Mouse (Mus musculus) urinary bladder, postnatal 4 days (tissue): ENCODE data around the gene Serpinb12.
"Not testable (repeated sequence)": the region's sequence is repeated elsewhere in the genome, so short reads cannot be mapped to it uniquely, and the experiment has no call there.

Experiments used
- DNase-seq, 2 experiments: peaks; one replicate each; pipeline ENCODE4 v3.0.0; 2021 to 2022; ENCODE audit warnings: low spot score in 2 of 2

Gene Serpinb12

DNA sequence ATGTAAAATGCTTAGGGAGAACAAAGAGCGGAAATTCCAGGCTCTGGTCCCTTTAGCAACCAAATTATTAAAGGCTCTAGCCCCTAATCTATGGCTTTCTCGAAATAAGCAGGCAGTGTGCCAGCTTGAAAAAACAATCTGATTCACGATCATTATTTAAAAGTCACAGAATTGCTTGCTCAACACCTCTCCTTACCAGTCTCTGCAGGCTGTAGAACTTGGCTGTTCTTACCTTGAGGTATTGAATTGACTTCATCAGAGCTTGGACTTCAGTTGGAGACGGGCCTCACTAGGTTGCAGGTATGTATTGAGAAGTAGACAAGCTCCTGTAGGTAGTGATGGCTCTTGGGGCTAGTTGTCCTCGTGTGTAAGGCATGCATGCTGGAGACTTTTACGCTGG lies at the start of gene Serpinb12:
TSS of gene Serpinb12 (plus strand) at position 185 of the 400 bp plus-strand sequence.
- DNase-seq: no peak

DNA sequence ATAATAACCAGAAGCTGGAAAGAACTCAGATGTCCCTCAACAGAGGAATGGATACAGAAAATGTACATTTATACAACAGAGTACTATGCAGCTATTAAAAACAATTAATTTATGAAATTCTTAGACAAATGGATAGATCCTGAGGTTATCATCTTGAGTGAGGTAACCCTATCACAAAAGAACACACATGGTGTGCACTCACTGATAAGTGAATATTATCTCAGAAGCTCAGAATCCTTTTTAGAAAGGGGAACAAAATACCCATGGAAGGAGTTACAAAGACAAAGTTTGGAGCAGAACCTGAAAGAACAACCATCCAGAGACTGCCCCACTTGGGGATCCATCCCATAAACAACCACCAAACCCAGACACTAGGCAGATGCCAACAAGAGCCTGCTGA lies 39.1 kb upstream of the Serpinb12 start:
- not testable (repeated sequence) for DNase-seq

GRCm38 (mm10) chr1:106901406-106901805 lies 32.8 kb upstream of the Serpinb12 start:
- no peak for DNase-seq

DNA sequence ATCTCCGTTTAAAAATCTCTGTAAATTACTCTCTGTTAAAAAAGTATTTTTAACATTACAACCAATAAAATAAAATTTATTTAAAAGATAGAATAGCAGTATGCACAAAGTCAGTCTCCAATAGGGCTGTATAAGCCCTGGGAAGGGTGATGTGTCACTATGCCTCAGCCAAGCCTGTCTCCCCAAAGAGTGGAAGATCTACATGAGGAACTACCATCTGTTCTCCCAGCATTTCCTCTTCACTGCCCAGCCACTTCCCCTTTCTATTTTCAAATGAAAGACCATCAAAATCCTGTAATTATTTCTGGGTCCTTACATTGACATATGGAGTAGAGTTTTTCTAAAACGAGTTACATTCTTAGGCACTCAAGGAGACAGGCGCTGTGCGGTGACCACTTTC lies 2.3 kb upstream of the Serpinb12 start:
- no peak for DNase-seq

- no peak for DNase-seq
Measured at GRCm38 (mm10) chr1:106933658-106934057, 591 bp upstream of the Serpinb12 start.

DNA sequence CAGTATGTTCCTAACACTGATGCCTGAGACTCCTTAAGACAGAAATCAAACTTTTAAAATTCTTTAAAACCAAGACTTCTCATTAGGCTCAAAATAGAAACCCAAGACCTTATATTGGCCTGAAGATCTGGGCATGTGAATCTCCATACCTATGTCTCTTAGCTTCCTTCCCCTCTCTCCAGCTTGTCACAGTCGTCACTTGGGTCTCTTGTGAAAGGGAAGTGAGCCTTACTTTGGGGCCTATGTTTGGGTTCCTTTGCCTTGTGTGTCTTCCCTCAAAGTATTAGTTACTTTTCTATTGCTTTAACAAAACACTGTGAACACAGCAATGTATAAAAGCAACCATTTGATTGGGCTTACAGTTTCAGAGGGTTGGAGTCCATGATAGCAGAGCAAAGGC lies 13.0 kb downstream of the Serpinb12 start:
- DNase-seq: no peak

DNA sequence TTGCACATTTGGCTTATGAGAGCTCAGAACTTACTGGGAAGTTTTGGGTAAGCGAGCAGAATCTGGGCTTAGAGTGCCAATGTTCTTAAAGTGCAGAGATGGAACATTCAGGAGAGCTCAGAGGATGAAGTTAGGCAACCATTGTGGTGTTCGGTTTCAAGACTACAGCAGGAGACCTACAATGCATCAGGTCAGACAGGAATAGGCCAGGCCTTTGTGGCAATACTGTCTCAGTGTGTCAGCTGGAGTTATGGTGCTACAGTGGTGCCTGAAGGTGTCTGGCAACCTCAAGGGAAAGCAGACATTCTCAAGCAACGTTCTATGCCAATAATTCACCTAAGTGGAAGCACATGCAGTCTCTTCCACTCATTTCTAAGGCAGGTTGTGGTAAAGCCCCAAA lies 25.7 kb downstream of the Serpinb12 start:
- DNase-seq: no peak

GRCm38 (mm10) chr1:106961023-106961422 lies 26.8 kb downstream of the Serpinb12 start:
- DNase-seq: no peak

GRCm38 (mm10) chr1:106980684-106981083 lies 46.4 kb downstream of the Serpinb12 start, which contains the start of gene Serpinb13:
TSS of gene Serpinb13 (plus strand) at chr1:106980984.
- DNase-seq: no peak

DNA sequence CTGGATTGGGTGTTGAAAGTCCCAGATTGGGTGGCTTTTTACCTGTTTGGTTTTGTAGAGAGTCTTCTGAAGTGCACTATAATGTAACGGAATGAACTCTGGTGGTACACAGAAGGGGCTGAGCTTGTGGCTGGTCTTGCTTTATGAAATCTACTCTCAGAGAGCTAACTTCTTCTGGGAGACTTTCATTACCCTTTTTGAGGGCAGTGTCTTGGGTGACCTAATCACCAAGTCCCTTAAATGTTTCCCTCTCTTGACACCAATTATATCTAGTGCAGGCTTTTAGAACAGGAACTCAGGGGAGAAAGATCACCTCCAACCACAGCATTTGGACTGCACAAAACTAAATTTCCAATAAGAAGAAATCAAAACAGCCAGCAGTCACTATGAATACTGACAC lies 48.8 kb downstream of the Serpinb12 start:
- no peak for DNase-seq

DNA sequence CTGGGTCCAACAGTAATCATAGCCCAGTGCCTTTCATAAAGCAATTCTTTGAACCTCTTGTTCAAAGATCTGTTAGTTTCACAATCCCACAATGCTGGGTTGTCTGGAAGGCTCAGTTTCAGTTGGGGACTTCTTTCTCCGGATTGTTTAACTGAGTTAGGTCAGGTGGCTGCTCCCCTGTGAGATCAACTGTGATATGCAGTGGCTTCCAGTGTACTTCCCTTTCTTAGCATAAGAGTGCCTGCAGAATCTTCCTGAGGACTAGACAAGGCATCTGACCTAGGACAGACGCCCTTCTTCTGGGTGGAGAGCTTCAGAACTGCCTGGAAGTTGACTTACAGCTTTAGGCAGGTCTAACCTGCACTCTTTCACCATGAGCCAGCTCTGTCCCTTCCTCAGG lies 49.6 kb downstream of the Serpinb12 start:
- no peak for DNase-seq

DNA sequence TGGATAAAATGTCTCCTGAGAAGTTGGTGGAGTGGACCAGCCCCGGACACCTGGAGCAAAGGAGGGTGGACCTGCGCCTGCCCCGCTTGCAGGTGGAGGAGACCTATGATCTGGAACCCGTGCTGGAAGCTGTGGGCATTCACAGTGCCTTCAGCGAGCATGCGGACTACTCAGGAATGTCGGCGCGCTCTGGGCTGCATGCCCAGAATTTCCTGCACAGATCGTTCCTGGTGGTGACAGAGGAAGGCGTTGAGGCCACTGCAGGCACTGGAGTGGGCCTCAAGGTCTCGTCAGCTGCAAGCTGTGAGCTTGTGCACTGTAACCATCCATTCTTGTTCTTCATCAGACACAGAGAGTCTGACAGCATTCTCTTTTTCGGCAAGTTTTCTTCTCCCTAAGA lies 66.2 kb downstream of the Serpinb12 start:
- no peak for DNase-seq

GRCm38 (mm10) chr1:107001754-107002153 lies 67.5 kb downstream of the Serpinb12 start:
- no peak for DNase-seq

DNA sequence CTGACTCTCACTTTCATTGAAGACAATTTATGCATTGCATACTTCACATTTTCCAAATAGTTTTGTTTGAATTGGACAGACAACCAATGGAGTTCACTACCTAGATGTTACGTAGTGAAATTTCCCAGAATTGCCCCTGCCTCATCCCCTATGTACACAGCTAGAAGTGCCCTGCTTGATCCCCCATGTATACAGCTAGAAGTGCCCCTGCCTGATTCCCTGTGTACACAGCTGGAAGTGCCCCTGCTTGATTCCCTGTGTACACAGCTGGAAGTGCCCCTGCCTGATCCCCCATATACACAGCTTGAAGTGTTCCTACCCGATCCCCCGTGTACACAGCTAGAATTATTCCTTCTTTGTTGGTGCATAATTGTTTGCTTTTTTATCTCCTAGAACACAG lies 72.1 kb downstream of the Serpinb12 start:
- DNase-seq: no peak
